Mouse (Mus musculus) neural tube, embryonic 14.5 days (tissue): ENCODE results near the gene Inha. TPM values are rescaled to one million over a fixed set of nuclear protein-coding genes. Genes with fewer than 3 reads are reported as not detected.

Experiments
- ATAC-seq: fragments of 200-750 bp; cut with Nextera tagmentation; 2 replicates; pipeline ENCODE4 v1.8.0; 2017; ENCODE audit warnings: low read depth, mild to moderate bottlenecking, moderate TSS enrichment, moderate library complexity
- H3K27ac ChIP-seq: fragments of 300-500 bp; sonication (generic); 2 replicates; pipeline ENCODE4 v1.5.1; 2014; ENCODE audit warnings: low read depth, mild to moderate bottlenecking, control low read depth, low read length, moderate library complexity, mixed read lengths
- H3K27me3 ChIP-seq: fragments of 300-500 bp; sonication (generic); 2 replicates; pipeline ENCODE4 v1.6.1; 2014; ENCODE audit warnings: low read length; ENCODE audit not compliant: control insufficient read depth, insufficient read depth
- H3K36me3 ChIP-seq: fragments of 300-500 bp; sonication (generic); 2 replicates; pipeline ENCODE4 v1.6.1; 2014; ENCODE audit warnings: low read length, mixed read lengths; ENCODE audit not compliant: control insufficient read depth, insufficient read depth
- H3K4me1 ChIP-seq: fragments of 300-500 bp; sonication (generic); 2 replicates; pipeline ENCODE4 v1.6.1; 2014; ENCODE audit warnings: low read length; ENCODE audit not compliant: control insufficient read depth, insufficient read depth
- H3K4me2 ChIP-seq: fragments of 300-500 bp; sonication (generic); 2 replicates; pipeline ENCODE4 v1.6.1; 2014; ENCODE audit warnings: mild to moderate bottlenecking, low read depth, low read length, control low read depth
- H3K4me3 ChIP-seq: fragments of 300-500 bp; sonication (generic); 2 replicates; pipeline ENCODE4 v1.5.1; 2014; ENCODE audit warnings: low read depth, low read length, control low read depth, mixed read lengths
- H3K9ac ChIP-seq: fragments of 300-500 bp; sonication (generic); replicated peaks from 2 replicates; pipeline ENCODE4 v1.6.1; 2014; ENCODE audit warnings: low read depth, mild to moderate bottlenecking, control low read depth, low read length, mixed read lengths
- H3K9me3 ChIP-seq: fragments of 300-500 bp; sonication (generic); 2 replicates; pipeline ENCODE4 v1.6.1; 2016; ENCODE audit warnings: low read length; ENCODE audit not compliant: control insufficient read depth
- WGBS: fragments of 180-500 bp; shearing (Covaris S2); extraction: QIAGEN DNeasy Blood & Tissue Kit; methylation state at CpG from one replicate; pipeline ENCODE4 v1.1.7; 2014; 5-methylcytosine and 5-hydroxymethylcytosine counted together
- polyA plus RNA-seq: library from polyadenylated mRNA; unstranded; fragments of >200 nt; fragmentation: Nextera tagmentation; extraction: Ambion mirVana; gene quantifications from 2 replicates; pipeline ENCODE4 v1.2.1, GENCODE M21; 2014

The Inha gene
- polyA plus RNA-seq, 1 experiment from 2014 or later: 12.3 TPM

- H3K4me1 ChIP-seq: peaks cover under 1% of the 10 kb centered on the region; the same call in 1 of the 2 replicates
- no peak overlapping the region for H3K4me3 ChIP-seq
- H3K27me3 ChIP-seq: no peaks in the 10 kb centered on the region
- H3K9ac ChIP-seq: no peak overlapping the region
- no peak overlapping the region for H3K27ac ChIP-seq
- no peaks in the 10 kb centered on the region for H3K36me3 ChIP-seq
- no peak for ATAC-seq
- H3K4me2 ChIP-seq: no peak overlapping the region
- WGBS: 71% methylated on average over 4 of the region's 4 CpGs
- H3K9me3 ChIP-seq: no peaks in the 10 kb centered on the region
Observed at GRCm38 (mm10) chr1:75511437-75512210, 4.7 kb downstream of the Inha start.

- H3K4me1 ChIP-seq: no peaks in the 10 kb centered on the region
- no peak overlapping the region for H3K4me3 ChIP-seq
- no peak overlapping the region for H3K9ac ChIP-seq
- H3K36me3 ChIP-seq: no peaks in the 10 kb centered on the region
- H3K4me2 ChIP-seq: no peak overlapping the region
- 89% methylated on average over 3 of the region's 3 CpGs for WGBS
- no peaks in the 10 kb centered on the region for H3K27me3 ChIP-seq
- H3K9me3 ChIP-seq: no peaks in the 10 kb centered on the region
- ATAC-seq: no peak
- H3K27ac ChIP-seq: no peak overlapping the region
Observed at GRCm38 (mm10) chr1:75512550-75512949, 5.7 kb downstream of the Inha start.

GRCm38 (mm10) chr1:75516703-75517380 is 10.0 kb downstream of the Inha start:
- H3K4me3 ChIP-seq: no peak overlapping the region
- ATAC-seq: no peak
- H3K9me3 ChIP-seq: no peaks in the 10 kb centered on the region
- no peaks in the 10 kb centered on the region for H3K4me1 ChIP-seq
- no peak overlapping the region for H3K9ac ChIP-seq
- no peak overlapping the region for H3K27ac ChIP-seq
- H3K27me3 ChIP-seq: no peaks in the 10 kb centered on the region
- no peaks in the 10 kb centered on the region for H3K36me3 ChIP-seq
- WGBS: 82% methylated on average over 15 of the region's 15 CpGs
- no peak overlapping the region for H3K4me2 ChIP-seq

- Histone ChIP-seq H3K4me3 (no peak overlapping the region), H3K27ac (no peak overlapping the region), H3K27me3 (no peaks in the 10 kb centered on the region), H3K9me3 (no peaks in the 10 kb centered on the region), H3K36me3 (no peaks in the 10 kb centered on the region), H3K4me1 (no peaks in the 10 kb centered on the region), H3K4me2 (no peak overlapping the region), H3K9ac (no peak overlapping the region)
- ATAC-seq: no peak
- WGBS: 83% methylated on average over 3 of the region's 4 CpGs
Observed at GRCm38 (mm10) chr1:75517984-75518383, 11.1 kb downstream of the Inha start.

- no peaks in the 10 kb centered on the region for H3K9me3 ChIP-seq
- H3K9ac ChIP-seq: no peak overlapping the region
- H3K4me3 ChIP-seq: no peak overlapping the region
- no peaks in the 10 kb centered on the region for H3K27me3 ChIP-seq
- H3K27ac ChIP-seq: no peak overlapping the region
- no peak overlapping the region for H3K4me2 ChIP-seq
- ATAC-seq: no peak
- 95% methylated on average over 4 of the region's 4 CpGs for WGBS
- no peaks in the 10 kb centered on the region for H3K36me3 ChIP-seq
- no peaks in the 10 kb centered on the region for H3K4me1 ChIP-seq
Observed at GRCm38 (mm10) chr1:75518427-75518826, 11.6 kb downstream of the Inha start.

- no peaks in the 10 kb centered on the region for H3K36me3 ChIP-seq
- ATAC-seq: no peak
- H3K4me1 ChIP-seq: no peaks in the 10 kb centered on the region
- H3K9ac ChIP-seq: no peak overlapping the region
- no peaks in the 10 kb centered on the region for H3K27me3 ChIP-seq
- H3K9me3 ChIP-seq: no peaks in the 10 kb centered on the region
- 80% methylated on average over 5 of the region's 5 CpGs for WGBS
- H3K4me3 ChIP-seq: no peak overlapping the region
- no peak overlapping the region for H3K4me2 ChIP-seq
- no peak overlapping the region for H3K27ac ChIP-seq
Observed at GRCm38 (mm10) chr1:75519576-75519975, 12.7 kb downstream of the Inha start.

GRCm38 (mm10) chr1:75521321-75522031 is 14.6 kb downstream of the Inha start, which contains the start of gene Stk11ip:
TSS of gene Stk11ip (plus strand) at chr1:75521529.
- Histone ChIP-seq H3K27me3 (no peaks in the 10 kb centered on the region), H3K4me3 (peak within 1 kb of the TSS; percentile 54), H3K36me3 (peaks cover 6% of the 10 kb centered on the region; the same call in 1 of the 2 replicates), H3K4me2 (peak within 1 kb of the TSS; percentile 59), H3K9me3 (no peaks in the 10 kb centered on the region), H3K27ac (peak within 1 kb of the TSS; percentile 49), H3K4me1 (no peaks in the 10 kb centered on the region), H3K9ac (peak within 1 kb of the TSS; percentile 37)
- under 1% methylated on average over 46 of the region's 46 CpGs for WGBS
- ATAC-seq: peak; percentile 98

- no peak overlapping the region for H3K9ac ChIP-seq
- no peak for ATAC-seq
- H3K4me2 ChIP-seq: no peak overlapping the region
- 88% methylated on average over 7 of the region's 7 CpGs for WGBS
- H3K36me3 ChIP-seq: peaks cover 6% of the 10 kb centered on the region; the same call in 1 of the 2 replicates
- H3K27ac ChIP-seq: no peak overlapping the region
- no peaks in the 10 kb centered on the region for H3K9me3 ChIP-seq
- no peaks in the 10 kb centered on the region for H3K4me1 ChIP-seq
- no peak overlapping the region for H3K4me3 ChIP-seq
- H3K27me3 ChIP-seq: no peaks in the 10 kb centered on the region
Observed at GRCm38 (mm10) chr1:75524679-75525078, 17.8 kb downstream of the Inha start.

GRCm38 (mm10) chr1:75530546-75530945 is 23.7 kb downstream of the Inha start:
- no peak for ATAC-seq
- 86% methylated on average over 4 of the region's 4 CpGs for WGBS

More at GRCm38 (mm10) chr1:75530546-75530945, 23.7 kb downstream of the Inha start:
- H3K9ac ChIP-seq: no peak overlapping the region
- peaks cover 22% of the 10 kb centered on the region; the same call in 1 of the 2 replicates for H3K36me3 ChIP-seq
- no peaks in the 10 kb centered on the region for H3K9me3 ChIP-seq
- H3K4me2 ChIP-seq: no peak overlapping the region
- no peak overlapping the region for H3K4me3 ChIP-seq
- H3K27ac ChIP-seq: no peak overlapping the region
- H3K27me3 ChIP-seq: no peaks in the 10 kb centered on the region
- no peaks in the 10 kb centered on the region for H3K4me1 ChIP-seq
